Mouse (Mus musculus) neural tube, embryonic 12.5 days (tissue): ENCODE measurements around the gene Tfpt. TPM values are rescaled to one million over a fixed set of nuclear protein-coding genes. Genes with fewer than 3 reads are reported as not detected.
"Not testable (repeated sequence)": the region's sequence is repeated elsewhere in the genome, so short reads cannot be mapped to it uniquely, and the experiment has no call there.

Experiments used
- ATAC-seq: fragments of 200-750 bp; cut with Nextera tagmentation; 2 replicates; pipeline ENCODE4 v1.8.0; 2017; ENCODE audit warnings: low read depth, mild to moderate bottlenecking, moderate TSS enrichment, moderate library complexity; ENCODE audit not compliant: low FRiP score
- H3K27ac ChIP-seq: fragments of 300-500 bp; sonication (generic); 2 replicates; pipeline ENCODE4 v1.5.1; 2016
- H3K27me3 ChIP-seq: fragments of 300-500 bp; sonication (generic); replicated peaks from 2 replicates; pipeline ENCODE4 v1.6.1; 2016; ENCODE audit warnings: mild to moderate bottlenecking
- H3K36me3 ChIP-seq: fragments of 300-500 bp; sonication (generic); 2 replicates; pipeline ENCODE4 v1.6.1; 2016; ENCODE audit warnings: mild to moderate bottlenecking
- H3K4me1 ChIP-seq: fragments of 300-500 bp; sonication (generic); 2 replicates; pipeline ENCODE4 v1.6.1; 2016
- H3K4me2 ChIP-seq: fragments of 300-500 bp; sonication (generic); replicated peaks from 2 replicates; pipeline ENCODE4 v1.6.1; 2016; ENCODE audit warnings: mild to moderate bottlenecking
- H3K4me3 ChIP-seq: fragments of 300-500 bp; sonication (generic); 2 replicates; pipeline ENCODE4 v1.5.1; 2016
- H3K9ac ChIP-seq: fragments of 300-500 bp; sonication (generic); 2 replicates; pipeline ENCODE4 v1.6.1; 2016; ENCODE audit warnings: mild to moderate bottlenecking
- H3K9me3 ChIP-seq: fragments of 300-500 bp; sonication (generic); 2 replicates; pipeline ENCODE4 v1.6.1; 2016; ENCODE audit warnings: mild to moderate bottlenecking
- WGBS: fragments of 180-500 bp; shearing (Covaris S2); methylation state at CpG from one replicate; pipeline ENCODE4 v1.1.7; 2016; 5-methylcytosine and 5-hydroxymethylcytosine counted together
- polyA plus RNA-seq: library from polyadenylated mRNA; unstranded; fragments of >200 nt; fragmentation: Nextera tagmentation; extraction: Ambion mirVana; gene quantifications from 2 replicates; pipeline ENCODE4 v1.2.1, GENCODE M21; 2016

The Tfpt gene
- polyA plus RNA-seq, 1 experiment from 2014 or later: 39.3 TPM

GRCm38 (mm10) chr7:3614021-3614420 lies 15.7 kb downstream of the Tfpt start:
- H3K27me3 ChIP-seq: no peaks in the 10 kb centered on the region
- H3K4me1 ChIP-seq: peaks cover 4% of the 10 kb centered on the region; the same call in 1 of the 2 replicates
- no peak overlapping the region for H3K4me3 ChIP-seq
- no peak overlapping the region for H3K4me2 ChIP-seq
- H3K27ac ChIP-seq: no peak overlapping the region
- no peaks in the 10 kb centered on the region for H3K9me3 ChIP-seq
- WGBS: 81% methylated on average over 3 of the region's 3 CpGs
- H3K36me3 ChIP-seq: peaks cover under 1% of the 10 kb centered on the region; the same call in 1 of the 2 replicates
- no peak for ATAC-seq
- no peak overlapping the region for H3K9ac ChIP-seq

GRCm38 (mm10) chr7:3611006-3611405 lies 18.7 kb downstream of the Tfpt start:
- H3K4me3 ChIP-seq: no peak overlapping the region

DNA sequence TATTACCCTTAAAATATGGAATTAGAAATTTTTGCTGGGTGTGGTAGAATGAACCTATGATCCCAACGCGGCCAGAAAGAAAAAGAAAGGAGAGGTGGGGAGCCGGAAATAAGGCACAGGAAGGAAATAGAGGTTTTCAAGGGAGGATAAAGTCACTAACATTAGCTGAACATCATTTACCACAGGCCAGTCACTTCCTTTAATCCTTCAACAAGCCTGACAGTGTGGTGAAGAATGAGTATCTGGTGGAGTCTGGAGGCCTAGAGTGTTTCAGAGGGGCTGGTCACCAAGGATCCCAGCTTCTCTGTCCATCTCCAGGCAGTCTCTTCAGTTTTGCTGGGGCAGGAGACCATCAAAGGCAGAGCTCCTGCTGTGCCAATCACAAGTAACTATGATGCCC lies 19.3 kb downstream of the Tfpt start:
- Histone ChIP-seq H3K27me3 (no peaks in the 10 kb centered on the region), H3K27ac (no peak overlapping the region), H3K36me3 (no peaks in the 10 kb centered on the region), H3K9ac (no peak overlapping the region), H3K4me3 (no peak overlapping the region), H3K4me1 (no peaks in the 10 kb centered on the region), H3K4me2 (no peak overlapping the region), H3K9me3 (no peaks in the 10 kb centered on the region)
- 88% methylated on average over 3 of the region's 3 CpGs for WGBS
- no peak for ATAC-seq

More at GRCm38 (mm10) chr7:3611006-3611405, 18.7 kb downstream of the Tfpt start:
- ATAC-seq: no peak
- WGBS: 92% methylated on average over 13 of the region's 13 CpGs
- Histone ChIP-seq H3K4me1 (no peaks in the 10 kb centered on the region), H3K4me2 (no peak overlapping the region), H3K9me3 (no peaks in the 10 kb centered on the region), H3K27ac (no peak overlapping the region), H3K27me3 (no peaks in the 10 kb centered on the region), H3K9ac (no peak overlapping the region), H3K36me3 (no peaks in the 10 kb centered on the region)

DNA sequence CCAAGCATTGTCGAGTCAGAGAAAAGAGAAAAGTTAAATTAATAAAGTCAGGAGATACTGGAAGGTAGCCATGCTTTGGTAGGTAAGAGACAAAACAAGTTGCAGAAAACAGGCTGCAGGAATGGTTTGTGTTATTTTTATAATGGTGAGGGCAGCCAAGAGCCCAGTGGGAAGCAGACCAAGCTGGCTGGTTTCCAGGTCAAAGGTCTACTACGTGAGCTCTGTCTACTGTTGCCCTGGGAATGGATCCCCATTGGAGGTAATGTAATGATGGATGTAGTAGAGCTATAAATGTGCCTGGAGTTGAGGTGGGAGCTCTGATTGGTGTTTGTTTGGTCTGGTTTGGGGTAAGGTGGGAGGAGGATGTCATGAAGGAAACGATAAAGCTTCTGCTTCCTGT lies 20.6 kb downstream of the Tfpt start:
- Histone ChIP-seq H3K9ac (no peak overlapping the region), H3K27me3 (no peaks in the 10 kb centered on the region), H3K27ac (no peak overlapping the region), H3K4me2 (no peak overlapping the region), H3K36me3 (no peaks in the 10 kb centered on the region), H3K4me3 (no peak overlapping the region), H3K4me1 (no peaks in the 10 kb centered on the region), H3K9me3 (no peaks in the 10 kb centered on the region)
- 67% methylated on average over 3 of the region's 3 CpGs for WGBS
- ATAC-seq: no peak

GRCm38 (mm10) chr7:3608668-3609067 lies 21.1 kb downstream of the Tfpt start:
- 93% methylated on average over 3 of the region's 3 CpGs for WGBS
- H3K27me3 ChIP-seq: no peaks in the 10 kb centered on the region

GRCm38 (mm10) chr7:3607391-3607790 lies 22.3 kb downstream of the Tfpt start:
- Histone ChIP-seq H3K4me2 (no peak overlapping the region), H3K9ac (no peak overlapping the region), H3K27ac (no peak overlapping the region), H3K4me1 (no peaks in the 10 kb centered on the region), H3K9me3 (no peaks in the 10 kb centered on the region), H3K27me3 (no peaks in the 10 kb centered on the region), H3K36me3 (no peaks in the 10 kb centered on the region), H3K4me3 (no peak overlapping the region)
- no peak for ATAC-seq
- 83% methylated on average over 6 of the region's 6 CpGs for WGBS

More at GRCm38 (mm10) chr7:3608668-3609067, 21.1 kb downstream of the Tfpt start:
- Histone ChIP-seq H3K9ac (no peak overlapping the region), H3K4me3 (no peak overlapping the region), H3K4me1 (no peaks in the 10 kb centered on the region), H3K27ac (no peak overlapping the region), H3K9me3 (no peaks in the 10 kb centered on the region), H3K36me3 (no peaks in the 10 kb centered on the region), H3K4me2 (no peak overlapping the region)
- no peak for ATAC-seq

DNA sequence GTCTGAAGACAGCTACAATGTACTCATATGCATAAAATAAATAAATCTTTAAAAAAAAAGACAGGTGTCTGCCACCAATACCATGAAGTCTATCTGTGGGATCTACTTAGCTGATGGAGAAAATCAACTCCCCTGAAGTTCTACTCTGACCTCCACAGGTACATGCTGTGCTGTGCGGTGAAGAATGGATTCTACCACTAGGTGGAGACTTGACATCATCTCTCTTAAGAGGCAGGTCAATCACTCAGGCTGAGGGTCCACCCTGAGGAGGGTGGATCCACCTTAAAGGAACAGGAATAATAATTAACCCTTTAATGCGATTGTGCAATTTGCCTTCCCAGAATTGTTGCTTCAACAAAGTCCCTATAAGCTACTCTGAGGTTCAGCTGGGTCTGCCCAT lies 22.9 kb downstream of the Tfpt start:
- ATAC-seq: no peak

GRCm38 (mm10) chr7:3601119-3601518 lies 28.6 kb downstream of the Tfpt start:
- Histone ChIP-seq H3K27me3 (no peaks in the 10 kb centered on the region), H3K4me2 (no peak overlapping the region), H3K27ac (no peak overlapping the region), H3K9ac (no peak overlapping the region), H3K4me3 (no peak overlapping the region), H3K9me3 (no peaks in the 10 kb centered on the region), H3K36me3 (no peaks in the 10 kb centered on the region), H3K4me1 (no peaks in the 10 kb centered on the region)
- peak; percentile 63; the same call in 1 of the 2 replicates for ATAC-seq
- WGBS: 16% methylated on average over 4 of the region's 4 CpGs

More for the DNA sequence above, 22.9 kb downstream of the Tfpt start:
- H3K4me2 ChIP-seq: no peak overlapping the region
- H3K27me3 ChIP-seq: no peaks in the 10 kb centered on the region
- H3K36me3 ChIP-seq: no peaks in the 10 kb centered on the region
- H3K4me3 ChIP-seq: no peak overlapping the region
- no peak overlapping the region for H3K27ac ChIP-seq
- no peak overlapping the region for H3K9ac ChIP-seq
- no peaks in the 10 kb centered on the region for H3K9me3 ChIP-seq
- no peaks in the 10 kb centered on the region for H3K4me1 ChIP-seq
- 21% methylated on average over 2 of the region's 2 CpGs for WGBS

- 72% methylated on average over 1 of the region's 1 CpGs for WGBS
- not testable (repeated sequence) for H3K36me3 ChIP-seq, ATAC-seq, H3K9me3 ChIP-seq, H3K27me3 ChIP-seq, H3K4me3 ChIP-seq, H3K9ac ChIP-seq, H3K4me2 ChIP-seq, H3K27ac ChIP-seq, H3K4me1 ChIP-seq
Measured at GRCm38 (mm10) chr7:3597755-3598154, 32.0 kb downstream of the Tfpt start.

GRCm38 (mm10) chr7:3595146-3595545 lies 34.6 kb downstream of the Tfpt start:
- Histone ChIP-seq H3K9ac (no peak overlapping the region), H3K4me3 (no peak overlapping the region), H3K4me2 (0 out of 2 replicates have a peak overlapping the region, but pooled peaks have one; percentile 20), H3K4me1 (no peaks in the 10 kb centered on the region), H3K27me3 (no peaks in the 10 kb centered on the region), H3K36me3 (no peaks in the 10 kb centered on the region), H3K9me3 (no peaks in the 10 kb centered on the region), H3K27ac (no peak overlapping the region)
- no peak for ATAC-seq
- 16% methylated on average over 9 of the region's 9 CpGs for WGBS

- H3K9me3 ChIP-seq: no peaks in the 10 kb centered on the region
- H3K36me3 ChIP-seq: no peaks in the 10 kb centered on the region
- H3K4me3 ChIP-seq: no peak overlapping the region
- WGBS: 30% methylated on average over 5 of the region's 5 CpGs
- H3K4me1 ChIP-seq: no peaks in the 10 kb centered on the region
- no peaks in the 10 kb centered on the region for H3K27me3 ChIP-seq
- ATAC-seq: no peak
- no peak overlapping the region for H3K27ac ChIP-seq
- no peak overlapping the region for H3K4me2 ChIP-seq
- H3K9ac ChIP-seq: no peak overlapping the region
Measured at GRCm38 (mm10) chr7:3594686-3595085, 35.0 kb downstream of the Tfpt start.

- H3K27me3 ChIP-seq: no peaks in the 10 kb centered on the region
- no peak overlapping the region for H3K4me3 ChIP-seq
- ATAC-seq: no peak
- H3K4me2 ChIP-seq: no peak overlapping the region
- H3K27ac ChIP-seq: no peak overlapping the region
- H3K9me3 ChIP-seq: no peaks in the 10 kb centered on the region
- H3K4me1 ChIP-seq: no peaks in the 10 kb centered on the region
- H3K36me3 ChIP-seq: no peaks in the 10 kb centered on the region
- H3K9ac ChIP-seq: no peak overlapping the region
Measured at GRCm38 (mm10) chr7:3593855-3594254, 35.9 kb downstream of the Tfpt start.

DNA sequence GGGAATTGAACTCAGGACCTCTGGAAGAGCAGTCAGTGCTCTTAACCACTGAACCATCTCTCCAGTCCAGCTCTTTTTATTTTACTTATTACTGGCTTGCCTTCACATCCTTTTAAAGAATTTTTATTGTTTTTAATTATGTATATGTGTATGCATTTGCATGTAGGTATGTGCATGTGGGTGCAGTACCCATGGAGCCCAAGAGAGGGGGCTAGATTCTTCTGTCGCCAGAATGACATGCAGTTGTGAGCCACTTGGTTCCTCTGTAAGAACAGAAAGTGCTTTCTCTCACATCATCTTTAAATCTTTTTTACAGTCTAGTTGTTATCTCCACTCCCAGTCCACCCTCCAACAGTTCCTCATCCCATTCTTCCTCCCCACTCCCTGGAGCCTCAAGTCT lies 38.2 kb downstream of the Tfpt start:
- Histone ChIP-seq H3K4me1 (no peaks in the 10 kb centered on the region), H3K4me3 (no peak overlapping the region), H3K27ac (no peak overlapping the region), H3K4me2 (no peak overlapping the region), H3K36me3 (no peaks in the 10 kb centered on the region), H3K27me3 (no peaks in the 10 kb centered on the region), H3K9me3 (no peaks in the 10 kb centered on the region), H3K9ac (no peak overlapping the region)
- 91% methylated on average over 1 of the region's 1 CpGs for WGBS
- no peak for ATAC-seq
